Mouse (Mus musculus) midbrain, embryonic 15.5 days (tissue): Measurements from ENCODE around the gene Tifab. TPM values are rescaled to one million over a fixed set of nuclear protein-coding genes. Genes with fewer than 3 reads are reported as not detected.

Experiments
- ATAC-seq: fragments of 200-750 bp; cut with Nextera tagmentation; replicated peaks from 2 replicates; pipeline ENCODE4 v1.8.0; 2017; ENCODE audit warnings: moderate TSS enrichment
- H3K27ac ChIP-seq: fragments of 300-500 bp; sonication (generic); 2 replicates; pipeline ENCODE4 v1.5.1; 2015; ENCODE audit warnings: mild to moderate bottlenecking, inconsistent platforms
- H3K27me3 ChIP-seq: fragments of 300-500 bp; sonication (generic); replicated peaks from 2 replicates; pipeline ENCODE4 v1.6.1; 2015; ENCODE audit warnings: inconsistent platforms
- H3K36me3 ChIP-seq: fragments of 300-500 bp; sonication (generic); replicated peaks from 2 replicates; pipeline ENCODE4 v1.6.1; 2015; ENCODE audit warnings: inconsistent platforms
- H3K4me1 ChIP-seq: fragments of 300-500 bp; sonication (generic); 2 replicates; pipeline ENCODE4 v1.6.1; 2015; ENCODE audit warnings: inconsistent platforms
- H3K4me2 ChIP-seq: fragments of 300-500 bp; sonication (generic); 2 replicates; pipeline ENCODE4 v1.6.1; 2015; ENCODE audit warnings: inconsistent platforms, mild to moderate bottlenecking, moderate library complexity
- H3K4me3 ChIP-seq: fragments of 300-500 bp; sonication (generic); 2 replicates; pipeline ENCODE4 v1.5.1; 2015; ENCODE audit warnings: mild to moderate bottlenecking, inconsistent platforms
- H3K9ac ChIP-seq: fragments of 300-500 bp; sonication (generic); 2 replicates; pipeline ENCODE4 v1.6.1; 2015; ENCODE audit warnings: mild to moderate bottlenecking, inconsistent platforms
- H3K9me3 ChIP-seq: fragments of 300-500 bp; sonication (generic); 2 replicates; pipeline ENCODE4 v1.6.1; 2016; ENCODE audit warnings: inconsistent platforms
- WGBS: fragments of 180-500 bp; shearing (Covaris S2); methylation state at CpG from one replicate; pipeline ENCODE4 v1.1.7; 2015; ENCODE audit warnings: mixed read lengths; 5-methylcytosine and 5-hydroxymethylcytosine counted together
- polyA plus RNA-seq: library from polyadenylated mRNA; unstranded; fragments of >200 nt; fragmentation: Nextera tagmentation; extraction: Ambion mirVana; gene quantifications from 2 replicates; pipeline ENCODE4 v1.2.1, GENCODE M21; 2015

Gene Tifab
- polyA plus RNA-seq, 1 experiment from 2014 or later = 0.96 TPM

- H3K27ac ChIP-seq = peak overlapping the region; percentile 65
- H3K4me1 ChIP-seq = peaks cover 8% of the 10 kb centered on the region
- 38% methylated on average over 3 of the region's 3 CpGs for WGBS
- H3K9me3 ChIP-seq = no peaks in the 10 kb centered on the region
- peak; percentile 76 for ATAC-seq
- H3K4me3 ChIP-seq = no peak overlapping the region
- H3K4me2 ChIP-seq = no peak overlapping the region
- no peaks in the 10 kb centered on the region for H3K36me3 ChIP-seq
- H3K9ac ChIP-seq = no peak overlapping the region
- 0 out of 2 replicates have a peak, but pooled peaks cover 4% of the 10 kb centered on the region for H3K27me3 ChIP-seq
Observed at GRCm38 (mm10) chr13:56168403-56168781, 10.3 kb downstream of the Tifab start.

GRCm38 (mm10) chr13:56167446-56168402, 11.0 kb downstream of the Tifab start:
- ATAC-seq = peak; percentile 67
- 0 out of 2 replicates have a peak, but pooled peaks cover 4% of the 10 kb centered on the region for H3K27me3 ChIP-seq
- H3K9ac ChIP-seq = no peak overlapping the region
- no peak overlapping the region for H3K4me2 ChIP-seq
- 0 out of 2 replicates have a peak overlapping the region, but pooled peaks have one; percentile 60 for H3K27ac ChIP-seq
- H3K4me3 ChIP-seq = no peak overlapping the region
- H3K36me3 ChIP-seq = no peaks in the 10 kb centered on the region
- no peaks in the 10 kb centered on the region for H3K9me3 ChIP-seq
- peaks cover 8% of the 10 kb centered on the region for H3K4me1 ChIP-seq
- 29% methylated on average over 14 of the region's 14 CpGs for WGBS

- H3K4me3 ChIP-seq = no peak overlapping the region
- 90% methylated on average over 11 of the region's 11 CpGs for WGBS
- no peak overlapping the region for H3K4me2 ChIP-seq
- H3K9me3 ChIP-seq = no peaks in the 10 kb centered on the region
- H3K27ac ChIP-seq = no peak overlapping the region
- H3K4me1 ChIP-seq = peaks cover 8% of the 10 kb centered on the region
- H3K9ac ChIP-seq = no peak overlapping the region
- 0 out of 2 replicates have a peak, but pooled peaks cover 4% of the 10 kb centered on the region for H3K27me3 ChIP-seq
- H3K36me3 ChIP-seq = no peaks in the 10 kb centered on the region
- no peak for ATAC-seq
Observed at GRCm38 (mm10) chr13:56165561-56165960, 13.1 kb downstream of the Tifab start.

GRCm38 (mm10) chr13:56164372-56164771, 14.3 kb downstream of the Tifab start:
- no peak overlapping the region for H3K4me3 ChIP-seq
- H3K9ac ChIP-seq = no peak overlapping the region
- no peak overlapping the region for H3K27ac ChIP-seq
- WGBS = 92% methylated on average over 3 of the region's 3 CpGs
- ATAC-seq = no peak
- H3K36me3 ChIP-seq = no peaks in the 10 kb centered on the region
- H3K4me2 ChIP-seq = no peak overlapping the region
- peaks cover 8% of the 10 kb centered on the region for H3K4me1 ChIP-seq
- 0 out of 2 replicates have a peak, but pooled peaks cover 4% of the 10 kb centered on the region for H3K27me3 ChIP-seq
- no peaks in the 10 kb centered on the region for H3K9me3 ChIP-seq

GRCm38 (mm10) chr13:56163751-56164150, 14.9 kb downstream of the Tifab start:
- ATAC-seq = no peak

GRCm38 (mm10) chr13:56162859-56163258, 15.8 kb downstream of the Tifab start:
- H3K27ac ChIP-seq = no peak overlapping the region
- WGBS = 90% methylated on average over 6 of the region's 6 CpGs
- H3K36me3 ChIP-seq = no peaks in the 10 kb centered on the region
- no peak overlapping the region for H3K4me3 ChIP-seq
- H3K9ac ChIP-seq = no peak overlapping the region
- ATAC-seq = no peak
- no peak overlapping the region for H3K4me2 ChIP-seq
- H3K9me3 ChIP-seq = no peaks in the 10 kb centered on the region
- peaks cover 2% of the 10 kb centered on the region for H3K4me1 ChIP-seq
- 0 out of 2 replicates have a peak, but pooled peaks cover 4% of the 10 kb centered on the region for H3K27me3 ChIP-seq

More at GRCm38 (mm10) chr13:56163751-56164150, 14.9 kb downstream of the Tifab start:
- no peak overlapping the region for H3K4me2 ChIP-seq
- 0 out of 2 replicates have a peak, but pooled peaks cover 4% of the 10 kb centered on the region for H3K27me3 ChIP-seq
- no peak overlapping the region for H3K9ac ChIP-seq
- 70% methylated on average over 6 of the region's 6 CpGs for WGBS
- no peak overlapping the region for H3K27ac ChIP-seq
- peaks cover 8% of the 10 kb centered on the region for H3K4me1 ChIP-seq
- H3K9me3 ChIP-seq = no peaks in the 10 kb centered on the region
- H3K4me3 ChIP-seq = no peak overlapping the region
- H3K36me3 ChIP-seq = no peaks in the 10 kb centered on the region

- Histone ChIP-seq H3K4me3 (no peak overlapping the region), H3K4me1 (no peaks in the 10 kb centered on the region), H3K27ac (no peak overlapping the region), H3K36me3 (no peaks in the 10 kb centered on the region), H3K27me3 (no peaks in the 10 kb centered on the region), H3K9me3 (no peaks in the 10 kb centered on the region), H3K9ac (no peak overlapping the region), H3K4me2 (no peak overlapping the region)
- 62% methylated on average over 17 of the region's 17 CpGs for WGBS
- ATAC-seq = no peak
Observed at GRCm38 (mm10) chr13:56159614-56160363, 18.9 kb downstream of the Tifab start.

- no peaks in the 10 kb centered on the region for H3K36me3 ChIP-seq
- no peak overlapping the region for H3K9ac ChIP-seq
- no peaks in the 10 kb centered on the region for H3K9me3 ChIP-seq
- no peak overlapping the region for H3K4me2 ChIP-seq
- no peak overlapping the region for H3K4me3 ChIP-seq
- H3K27me3 ChIP-seq = no peaks in the 10 kb centered on the region
- no peak overlapping the region for H3K27ac ChIP-seq
- no peaks in the 10 kb centered on the region for H3K4me1 ChIP-seq
- WGBS = 78% methylated on average over 14 of the region's 14 CpGs
- ATAC-seq = no peak
Observed at GRCm38 (mm10) chr13:56159016-56159601, 19.6 kb downstream of the Tifab start.

GRCm38 (mm10) chr13:56155671-56156070, 23.0 kb downstream of the Tifab start:
- Histone ChIP-seq H3K9ac (no peak overlapping the region), H3K9me3 (no peaks in the 10 kb centered on the region), H3K4me1 (no peaks in the 10 kb centered on the region), H3K4me3 (no peak overlapping the region), H3K27me3 (no peaks in the 10 kb centered on the region), H3K27ac (no peak overlapping the region), H3K36me3 (no peaks in the 10 kb centered on the region), H3K4me2 (no peak overlapping the region)
- WGBS = 69% methylated on average over 7 of the region's 7 CpGs
- ATAC-seq = no peak

- Histone ChIP-seq H3K27ac (no peak overlapping the region), H3K4me2 (no peak overlapping the region), H3K9ac (no peak overlapping the region), H3K9me3 (no peaks in the 10 kb centered on the region), H3K27me3 (no peaks in the 10 kb centered on the region), H3K4me1 (no peaks in the 10 kb centered on the region), H3K4me3 (no peak overlapping the region), H3K36me3 (no peaks in the 10 kb centered on the region)
- ATAC-seq = no peak
- 82% methylated on average over 5 of the region's 5 CpGs for WGBS
Observed at GRCm38 (mm10) chr13:56155048-56155447, 23.6 kb downstream of the Tifab start.

GRCm38 (mm10) chr13:56152773-56153460, 25.8 kb downstream of the Tifab start:
- Histone ChIP-seq H3K36me3 (no peaks in the 10 kb centered on the region), H3K4me1 (no peaks in the 10 kb centered on the region), H3K9me3 (no peaks in the 10 kb centered on the region), H3K4me2 (no peak overlapping the region), H3K4me3 (no peak overlapping the region), H3K9ac (no peak overlapping the region), H3K27ac (no peak overlapping the region), H3K27me3 (no peaks in the 10 kb centered on the region)
- ATAC-seq = no peak
- 68% methylated on average over 7 of the region's 7 CpGs for WGBS
